Mouse (Mus musculus) forebrain, embryonic 14.5 days (tissue): ENCODE data around the gene Idi1. TPM values are rescaled to one million over a fixed set of nuclear protein-coding genes. Genes with fewer than 3 reads are reported as not detected.
"Not testable (repeated sequence)": the region's sequence is repeated elsewhere in the genome, so short reads cannot be mapped to it uniquely, and the experiment has no call there.

Experiments
- ATAC-seq: fragments of 200-750 bp; cut with Nextera tagmentation; 2 replicates; pipeline ENCODE4 v1.8.0; 2017; ENCODE audit warnings: mild to moderate bottlenecking, moderate library complexity
- DNase-seq: peaks from one replicate; pipeline ENCODE4 v3.0.0-alpha.2; 2015; ENCODE audit warnings: low spot score
- H3K27ac ChIP-seq: fragments of 300-500 bp; sonication (generic); 2 replicates; pipeline ENCODE4 v1.5.1; 2014; ENCODE audit warnings: low read depth, mild to moderate bottlenecking, control low read depth, low read length, moderate library complexity
- H3K27me3 ChIP-seq: fragments of 300-500 bp; sonication (generic); replicated peaks from 2 replicates; pipeline ENCODE4 v1.6.1; 2014; ENCODE audit warnings: low read length, control low read depth, mixed read lengths; ENCODE audit not compliant: control insufficient read depth, insufficient read depth
- H3K36me3 ChIP-seq: fragments of 300-500 bp; sonication (generic); 2 replicates; pipeline ENCODE4 v1.6.1; 2014; ENCODE audit warnings: low read length, control low read depth; ENCODE audit not compliant: control insufficient read depth, insufficient read depth
- H3K4me1 ChIP-seq: fragments of 300-500 bp; sonication (generic); 2 replicates; pipeline ENCODE4 v1.6.1; 2014; ENCODE audit warnings: antibody characterized with exemption, low read length, control low read depth; ENCODE audit not compliant: control insufficient read depth, insufficient read depth
- H3K4me2 ChIP-seq: fragments of 300-500 bp; sonication (generic); 2 replicates; pipeline ENCODE4 v1.6.1; 2014; ENCODE audit warnings: mild to moderate bottlenecking, control low read depth, low read length
- H3K4me3 ChIP-seq: fragments of 300-500 bp; sonication (generic); 2 replicates; pipeline ENCODE4 v1.5.1; 2014; ENCODE audit warnings: low read depth, low read length, control low read depth
- H3K9ac ChIP-seq: fragments of 300-500 bp; sonication (generic); 2 replicates; pipeline ENCODE4 v1.6.1; 2014; ENCODE audit warnings: mild to moderate bottlenecking, low read length, control low read depth, moderate library complexity
- H3K9me3 ChIP-seq: fragments of 300-500 bp; sonication (generic); replicated peaks from 2 replicates; pipeline ENCODE4 v1.6.1; 2016; ENCODE audit warnings: low read length, control low read depth, mixed read lengths; ENCODE audit not compliant: control insufficient read depth
- WGBS: fragments of 180-500 bp; shearing (Covaris S2); extraction: QIAGEN DNeasy Blood & Tissue Kit; methylation state at CpG from one replicate; pipeline ENCODE4 v1.1.7; 2014; 5-methylcytosine and 5-hydroxymethylcytosine counted together
- polyA plus RNA-seq: library from polyadenylated mRNA; unstranded; fragments of >200 nt; fragmentation: Nextera tagmentation; extraction: Ambion mirVana; gene quantifications from 2 replicates; pipeline ENCODE4 v1.2.1, GENCODE M21; 2014

Idi1 gene
- polyA plus RNA-seq: 85.6 and 85.9 TPM in 2 replicates

DNA sequence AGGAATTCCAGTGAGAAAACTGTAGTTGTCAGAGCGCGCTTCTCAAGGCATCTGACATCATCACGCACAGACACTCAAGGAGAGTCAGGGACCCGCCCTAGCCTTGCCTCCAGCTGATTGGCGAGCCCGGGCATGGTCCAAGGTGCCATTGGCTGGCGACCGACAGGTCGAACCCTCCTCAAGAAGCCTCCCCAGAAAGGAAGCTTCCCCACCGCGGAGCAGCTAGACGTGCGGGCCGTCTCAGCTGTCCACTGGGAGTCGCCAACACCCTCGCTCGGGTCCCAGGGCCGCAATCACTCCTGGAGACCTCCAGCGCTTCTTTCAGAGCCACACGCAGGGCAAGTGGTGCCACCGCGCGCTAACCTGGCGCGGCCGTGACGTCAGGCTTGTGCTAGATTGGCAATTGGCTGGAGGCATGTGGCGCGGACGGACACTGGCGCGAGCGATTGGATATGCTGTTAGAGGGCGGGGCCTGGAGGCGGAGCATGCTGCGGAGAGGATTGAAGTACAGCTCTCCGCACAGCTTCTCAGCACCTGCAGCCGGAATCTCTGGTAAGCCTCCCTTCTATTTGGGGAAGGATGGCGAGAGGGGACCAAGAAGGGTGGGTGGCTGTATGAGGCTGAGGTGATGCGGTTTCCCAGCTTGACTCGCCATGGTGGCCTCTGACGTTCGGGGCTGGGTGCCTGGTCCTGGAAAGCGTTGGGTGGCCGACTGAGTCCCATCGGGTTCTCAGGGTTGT lies at the start of gene Idi1:
Gene Idi1, plus strand, starts transcription at position 57 of the 740 bp plus-strand sequence.
- Histone ChIP-seq H3K4me2 (peak within 1 kb of the TSS; percentile 65), H3K9me3 (no peaks in the 10 kb centered on the region), H3K9ac (peak within 1 kb of the TSS; percentile 75), H3K36me3 (peaks cover 18% of the 10 kb centered on the region), H3K4me1 (peaks cover 2% of the 10 kb centered on the region; the same call in 1 of the 2 replicates), H3K27ac (peak within 1 kb of the TSS; percentile 94), H3K27me3 (no peaks in the 10 kb centered on the region), H3K4me3 (peak within 1 kb of the TSS; percentile 66)
- WGBS: under 1% methylated on average over 46 of the region's 46 CpGs
- peak; percentile 99 for ATAC-seq
- DNase-seq: peak; percentile 99

GRCm38 (mm10) chr13:8838394-8838793 lies 46.9 kb upstream of the Idi1 start:
- Histone ChIP-seq H3K9ac (no peak overlapping the region), H3K36me3 (peaks cover 85% of the 10 kb centered on the region)
- 16% methylated on average over 3 of the region's 3 CpGs for WGBS

GRCm38 (mm10) chr13:8839111-8839510 lies 46.2 kb upstream of the Idi1 start:
- Histone ChIP-seq H3K27ac (no peak overlapping the region), H3K4me1 (no peaks in the 10 kb centered on the region), H3K4me2 (no peak overlapping the region), H3K4me3 (no peak overlapping the region), H3K27me3 (no peaks in the 10 kb centered on the region), H3K9me3 (no peaks in the 10 kb centered on the region), H3K9ac (no peak overlapping the region), H3K36me3 (peaks cover 85% of the 10 kb centered on the region)
- 86% methylated on average over 10 of the region's 10 CpGs for WGBS
- DNase-seq: no peak
- no peak for ATAC-seq

More at GRCm38 (mm10) chr13:8838394-8838793, 46.9 kb upstream of the Idi1 start:
- Histone ChIP-seq H3K27ac (no peak overlapping the region), H3K4me3 (no peak overlapping the region), H3K4me2 (no peak overlapping the region), H3K9me3 (no peaks in the 10 kb centered on the region), H3K27me3 (no peaks in the 10 kb centered on the region), H3K4me1 (no peaks in the 10 kb centered on the region)
- no peak for ATAC-seq
- DNase-seq: no peak

DNA sequence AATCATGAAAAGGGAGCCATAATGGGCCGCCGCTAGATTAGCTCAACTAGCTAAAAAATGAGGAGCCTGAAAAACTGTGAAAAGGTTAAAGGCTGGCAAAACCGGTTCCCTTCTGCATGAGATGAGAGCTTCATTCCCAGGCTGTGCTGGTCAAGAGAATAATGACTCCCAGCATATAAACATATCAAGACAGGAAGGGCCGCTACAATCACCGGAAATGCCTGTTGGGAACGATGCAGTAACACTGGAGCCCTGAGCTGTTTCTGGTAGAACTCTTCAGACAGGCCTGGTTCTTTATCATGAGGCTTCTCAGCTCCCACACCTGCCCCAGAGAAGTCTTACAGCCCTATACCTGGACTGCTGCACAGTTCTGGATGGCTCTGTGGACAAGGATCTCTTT lies 45.4 kb upstream of the Idi1 start:
- no peak for ATAC-seq
- WGBS: 82% methylated on average over 6 of the region's 6 CpGs
- no peak overlapping the region for H3K4me2 ChIP-seq
- peaks cover 81% of the 10 kb centered on the region for H3K36me3 ChIP-seq
- no peaks in the 10 kb centered on the region for H3K4me1 ChIP-seq
- no peaks in the 10 kb centered on the region for H3K27me3 ChIP-seq
- H3K9ac ChIP-seq: no peak overlapping the region
- H3K27ac ChIP-seq: no peak overlapping the region
- no peak for DNase-seq
- no peaks in the 10 kb centered on the region for H3K9me3 ChIP-seq
- H3K4me3 ChIP-seq: no peak overlapping the region

GRCm38 (mm10) chr13:8840941-8841340 lies 44.4 kb upstream of the Idi1 start:
- Histone ChIP-seq H3K27me3 (no peaks in the 10 kb centered on the region), H3K27ac (no peak overlapping the region), H3K9me3 (no peaks in the 10 kb centered on the region), H3K4me3 (no peak overlapping the region), H3K4me2 (no peak overlapping the region), H3K4me1 (no peaks in the 10 kb centered on the region), H3K9ac (no peak overlapping the region), H3K36me3 (peaks cover 79% of the 10 kb centered on the region)
- no peak for DNase-seq
- no peak for ATAC-seq
- 95% methylated on average over 2 of the region's 2 CpGs for WGBS

- not testable (repeated sequence) for H3K9me3 ChIP-seq, H3K4me3 ChIP-seq, H3K4me2 ChIP-seq, H3K4me1 ChIP-seq, ATAC-seq, H3K27me3 ChIP-seq, DNase-seq, H3K9ac ChIP-seq, H3K27ac ChIP-seq
- 94% methylated on average over 7 of the region's 7 CpGs for WGBS
- peaks cover 78% of the 10 kb centered on the region for H3K36me3 ChIP-seq
Measured at GRCm38 (mm10) chr13:8841846-8842245, 43.5 kb upstream of the Idi1 start.

- Histone ChIP-seq H3K4me3 (no peak overlapping the region), H3K9ac (no peak overlapping the region), H3K4me1 (no peaks in the 10 kb centered on the region), H3K27ac (no peak overlapping the region), H3K4me2 (no peak overlapping the region), H3K27me3 (no peaks in the 10 kb centered on the region), H3K36me3 (peaks cover 82% of the 10 kb centered on the region), H3K9me3 (no peaks in the 10 kb centered on the region)
- DNase-seq: no peak
- ATAC-seq: no peak
- WGBS: 81% methylated on average over 3 of the region's 3 CpGs
Measured at GRCm38 (mm10) chr13:8842273-8842672, 43.0 kb upstream of the Idi1 start.

DNA sequence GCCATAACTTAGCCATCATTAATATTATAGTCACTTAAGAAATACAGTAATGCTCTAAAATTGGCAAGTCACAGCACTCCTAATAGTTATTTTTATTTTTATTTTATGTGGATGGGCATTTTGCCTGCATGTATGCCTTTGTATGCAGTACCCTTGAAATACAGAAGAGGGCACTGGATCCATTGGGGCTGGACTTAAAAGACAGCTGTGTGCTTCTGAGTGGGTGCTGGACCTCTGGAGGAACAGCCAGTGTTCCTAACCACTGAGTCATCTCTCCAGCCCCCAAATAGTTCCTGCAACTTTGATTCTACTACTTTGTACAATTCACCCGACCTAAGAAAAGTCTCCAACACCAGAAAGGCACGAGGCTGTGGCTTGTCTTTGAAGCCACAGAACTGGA lies 37.6 kb upstream of the Idi1 start:
- no peak for DNase-seq
- peaks cover 59% of the 10 kb centered on the region for H3K36me3 ChIP-seq
- no peaks in the 10 kb centered on the region for H3K4me1 ChIP-seq
- H3K9ac ChIP-seq: no peak overlapping the region
- no peak for ATAC-seq
- H3K27ac ChIP-seq: no peak overlapping the region
- H3K4me2 ChIP-seq: no peak overlapping the region
- H3K9me3 ChIP-seq: no peaks in the 10 kb centered on the region
- WGBS: 69% methylated on average over 2 of the region's 2 CpGs
- no peak overlapping the region for H3K4me3 ChIP-seq
- H3K27me3 ChIP-seq: no peaks in the 10 kb centered on the region

DNA sequence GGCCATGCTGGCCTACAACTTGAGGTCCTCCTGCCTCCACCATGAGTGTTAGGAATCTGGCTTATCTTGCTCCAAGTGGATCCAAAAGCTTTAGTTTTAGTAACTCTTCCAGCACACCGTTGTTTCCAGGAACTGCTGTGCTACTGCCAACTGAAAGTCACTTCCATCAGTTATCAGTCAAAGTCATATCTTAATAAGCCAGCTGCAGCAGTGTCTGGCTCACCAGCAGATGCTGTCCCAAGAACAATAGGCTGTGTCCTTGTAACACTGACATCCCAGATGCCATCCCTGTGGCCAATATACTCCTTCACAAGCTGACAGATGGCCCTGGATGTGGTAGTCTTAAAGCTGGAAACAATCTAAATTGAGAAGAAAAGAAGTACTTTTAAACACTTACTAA lies 36.0 kb upstream of the Idi1 start:
- Histone ChIP-seq H3K9me3 (no peaks in the 10 kb centered on the region), H3K27ac (no peak overlapping the region), H3K4me3 (no peak overlapping the region), H3K36me3 (peaks cover 57% of the 10 kb centered on the region), H3K4me2 (no peak overlapping the region), H3K4me1 (no peaks in the 10 kb centered on the region), H3K27me3 (no peaks in the 10 kb centered on the region), H3K9ac (no peak overlapping the region)
- ATAC-seq (no peak), DNase-seq (no peak)
- 91% methylated on average over 1 of the region's 1 CpGs for WGBS
